Mouse (Mus musculus) bone marrow, adult 2 months (tissue): ENCODE measurements at regions not wholly inside any gene's neighbourhood (a gene's known extent, or its start where the extent isn't known, plus 50 kb on each side); places are given as distances from the start of the nearest gene placed in this dataset.

Source experiments
- CTCF ChIP-seq: fragments of 200-500 bp; IDR thresholded peaks from 2 replicates; pipeline ENCODE4 v1.5.1; 2011; ENCODE audit warnings: low read length, control low read depth; ENCODE audit not compliant: control insufficient read depth, insufficient read depth
- POLR2A ChIP-seq: fragments of 200-500 bp; IDR thresholded peaks from 2 replicates; pipeline ENCODE4 v1.6.1; 2011; ENCODE audit warnings: low read depth, mild to moderate bottlenecking, control low read depth, low read length, borderline replicate concordance; ENCODE audit not compliant: control insufficient read depth

DNA sequence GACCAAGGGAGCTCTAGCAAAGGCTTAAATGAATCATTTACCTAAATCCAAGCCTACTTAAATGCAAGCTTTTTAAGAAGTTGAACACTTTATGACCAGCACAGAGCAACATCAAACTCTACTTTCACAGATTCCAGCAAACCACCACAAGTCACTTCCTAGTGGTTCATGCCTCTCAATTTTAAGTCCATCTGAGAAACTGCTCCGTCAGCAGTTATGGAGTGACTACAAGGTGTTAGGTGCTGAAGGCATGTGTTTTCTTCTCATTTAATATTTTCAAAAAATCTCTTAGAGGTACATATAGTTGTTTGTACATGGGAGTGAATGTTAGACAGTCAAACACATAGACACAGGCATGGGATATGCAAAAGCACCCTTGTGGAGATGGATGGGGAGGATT is 72.2 kb upstream of the Adamts16 start:
- TF ChIP-seq CTCF (no peak), POLR2A (no peak)
